Mouse (Mus musculus) spleen, embryonic (tissue): ENCODE results near the gene Senp6.

ENCODE experiments used
- CTCF ChIA-PET: fragments of 350-600 bp; sonication (Branson Sonifier 250); formaldehyde crosslinking; loops from one replicate; lab custom pipeline; 2022; lab: Charles Lee

Gene Senp6

GRCm38 (mm10) chr9:80171241-80171640 is 104.5 kb downstream of the Senp6 start:
- CTCF ChIA-PET = no interaction called here

GRCm38 (mm10) chr9:80172396-80173222 is 105.9 kb downstream of the Senp6 start:
- CTCF ChIA-PET = interaction anchor here (0.7 kb wide), 1 partner anchor 9 kb away, joined by 8 read pairs; no protein-coding TSS in a partner anchor

- CTCF ChIA-PET = interaction anchor here (0.7 kb wide), 1 partner anchor 10 kb away, joined by 8 read pairs; no protein-coding TSS in a partner anchor
Measured at GRCm38 (mm10) chr9:80173629-80174028, 106.9 kb downstream of the Senp6 start.

- CTCF ChIA-PET = no interaction called here
Measured at GRCm38 (mm10) chr9:80176696-80177478, 110.2 kb downstream of the Senp6 start.

- CTCF ChIA-PET = no interaction called here
Measured at GRCm38 (mm10) chr9:80178670-80179069, 112.0 kb downstream of the Senp6 start.

- CTCF ChIA-PET = no interaction called here
Measured at GRCm38 (mm10) chr9:80179688-80180087, 113.0 kb downstream of the Senp6 start.

- CTCF ChIA-PET = no interaction called here
Measured at GRCm38 (mm10) chr9:80180771-80181170, 114.1 kb downstream of the Senp6 start.

- CTCF ChIA-PET = no interaction called here
Measured at GRCm38 (mm10) chr9:80181692-80182091, 115.0 kb downstream of the Senp6 start.

- CTCF ChIA-PET = no interaction called here
Measured at GRCm38 (mm10) chr9:80184138-80184537, 117.4 kb downstream of the Senp6 start.

- CTCF ChIA-PET = no interaction called here
Measured at GRCm38 (mm10) chr9:80185737-80186136, 119.0 kb downstream of the Senp6 start.

- CTCF ChIA-PET = no interaction called here
Measured at GRCm38 (mm10) chr9:80186693-80187092, 120.0 kb downstream of the Senp6 start.

GRCm38 (mm10) chr9:80188324-80188893 is 121.7 kb downstream of the Senp6 start:
- CTCF ChIA-PET = no interaction called here

GRCm38 (mm10) chr9:80191240-80191639 is 124.5 kb downstream of the Senp6 start:
- CTCF ChIA-PET = no interaction called here

- CTCF ChIA-PET = no interaction called here
Measured at GRCm38 (mm10) chr9:80192324-80192723, 125.6 kb downstream of the Senp6 start.

GRCm38 (mm10) chr9:80194446-80194845 is 127.7 kb downstream of the Senp6 start:
- CTCF ChIA-PET = no interaction called here
